Mouse (Mus musculus) erythroblast, embryonic 14.5 days (primary cell): ENCODE results near the gene Intu.

Source experiments
- GATA1 ChIP-seq: IDR thresholded peaks from 2 replicates; pipeline ENCODE4 v1.6.1; 2012; ENCODE audit warnings: low read length, inconsistent platforms, mixed read lengths
- TAL1 ChIP-seq: IDR thresholded peaks from 3 replicates; pipeline ENCODE4 v1.6.1; 2012; ENCODE audit warnings: low read length, inconsistent platforms, mixed read lengths

GRCm38 (mm10) chr3:40744024-40744835 is 213.1 kb downstream of the Intu start, which contains the start of gene Hspa4l:
- TF ChIP-seq TAL1 (no peak), GATA1 (no peak)
